Mouse (Mus musculus): ENCODE results near the gene Fgf15. TPM values are rescaled to one million over a fixed set of nuclear protein-coding genes. Genes with fewer than 3 reads are reported as not detected.

Gene Fgf15
- polyA plus RNA-seq, 1 experiment from 2014 or later = not detected

GRCm38 (mm10) chr7:144933796-144934195, 37.5 kb downstream of the Fgf15 start:
- no peak overlapping the region for H3K9ac ChIP-seq (ENCODE audit: low read length)
- H3K27me3 ChIP-seq (ENCODE audit: control insufficient read depth, insufficient read depth, low read length) = peaks cover 2% of the 10 kb centered on the region; the same call in 1 of the 2 replicates
- no peak for ATAC-seq (ENCODE audit: low FRiP score, low TSS enrichment)
- H3K4me3 ChIP-seq (ENCODE audit: low read depth, low read length) = no peak overlapping the region
- TF ChIP-seq CTCF (IDR thresholded peaks at IDR 0.05; ENCODE audit: low read depth) = no peak
- no peak for TF ChIP-seq EP300 (optimal IDR thresholded peaks at IDR 0.05)
- H3K9me3 ChIP-seq (ENCODE audit: control insufficient read depth, low read length) = no peaks in the 10 kb centered on the region
- DNase-seq (ENCODE audit: low spot score) = no peak
- H3K4me1 ChIP-seq (replicated peaks; ENCODE audit: control insufficient read depth, insufficient read depth) = no peaks in the 10 kb centered on the region
- H3K36me3 ChIP-seq (ENCODE audit: control insufficient read depth, insufficient read depth, low read length) = peaks cover 12% of the 10 kb centered on the region
- H3K27ac ChIP-seq (replicated peaks) = no peak overlapping the region
- no peak overlapping the region for H3K4me2 ChIP-seq (replicated peaks; ENCODE audit: low read depth)
- WGBS = 88% methylated on average over 8 of the region's 8 CpGs

GRCm38 (mm10) chr7:144934901-144935300, 38.6 kb downstream of the Fgf15 start:
- Histone ChIP-seq H3K4me3 (ENCODE audit: low read depth, low read length) (no peak overlapping the region), H3K9me3 (ENCODE audit: control insufficient read depth, low read length) (no peaks in the 10 kb centered on the region), H3K27ac (replicated peaks) (no peak overlapping the region), H3K27me3 (ENCODE audit: control insufficient read depth, insufficient read depth, low read length) (peaks cover 4% of the 10 kb centered on the region; the same call in 1 of the 2 replicates), H3K4me2 (replicated peaks; ENCODE audit: low read depth) (no peak overlapping the region), H3K36me3 (ENCODE audit: control insufficient read depth, insufficient read depth, low read length) (peaks cover 12% of the 10 kb centered on the region), H3K9ac (ENCODE audit: low read length) (no peak overlapping the region), H3K4me1 (replicated peaks; ENCODE audit: control insufficient read depth, insufficient read depth) (no peaks in the 10 kb centered on the region; the same call in 1 of the 2 replicates)
- no peak for TF ChIP-seq EP300 (optimal IDR thresholded peaks at IDR 0.05)
- TF ChIP-seq CTCF (IDR thresholded peaks at IDR 0.05; ENCODE audit: low read depth) = no peak
- DNase-seq (ENCODE audit: low spot score) (no peak), ATAC-seq (ENCODE audit: low FRiP score, low TSS enrichment) (no peak)
- 72% methylated on average over 5 of the region's 5 CpGs for WGBS

GRCm38 (mm10) chr7:144935563-144935962, 39.2 kb downstream of the Fgf15 start:
- peak; percentile 74 for TF ChIP-seq CTCF (IDR thresholded peaks at IDR 0.05; ENCODE audit: low read depth)
- TF ChIP-seq EP300 (optimal IDR thresholded peaks at IDR 0.05) = no peak
- H3K9ac ChIP-seq (ENCODE audit: low read length) = no peak overlapping the region
- peak; percentile 47 for DNase-seq (ENCODE audit: low spot score)
- peaks cover 4% of the 10 kb centered on the region; the same call in 1 of the 2 replicates for H3K4me1 ChIP-seq (replicated peaks; ENCODE audit: control insufficient read depth, insufficient read depth)
- H3K27me3 ChIP-seq (ENCODE audit: control insufficient read depth, insufficient read depth, low read length) = peaks cover 4% of the 10 kb centered on the region; the same call in 1 of the 2 replicates
- WGBS = 53% methylated on average over 5 of the region's 5 CpGs
- no peak overlapping the region for H3K4me3 ChIP-seq (ENCODE audit: low read depth, low read length)
- ATAC-seq (ENCODE audit: low FRiP score, low TSS enrichment) = no peak
- peaks cover 12% of the 10 kb centered on the region for H3K36me3 ChIP-seq (ENCODE audit: control insufficient read depth, insufficient read depth, low read length)
- 0 out of 2 replicates have a peak overlapping the region, but pooled peaks have one; percentile 18 for H3K27ac ChIP-seq (replicated peaks)
- H3K4me2 ChIP-seq (replicated peaks; ENCODE audit: low read depth) = no peak overlapping the region
- H3K9me3 ChIP-seq (ENCODE audit: control insufficient read depth, low read length) = no peaks in the 10 kb centered on the region

GRCm38 (mm10) chr7:144936311-144936880, 40.1 kb downstream of the Fgf15 start:
- WGBS = 81% methylated on average over 4 of the region's 4 CpGs
- H3K4me2 ChIP-seq (replicated peaks; ENCODE audit: low read depth) = no peak overlapping the region

GRCm38 (mm10) chr7:144937490-144937889, 41.2 kb downstream of the Fgf15 start:
- no peak for TF ChIP-seq EP300 (optimal IDR thresholded peaks at IDR 0.05)
- peak; percentile 99 for TF ChIP-seq CTCF (IDR thresholded peaks at IDR 0.05; ENCODE audit: low read depth)
- peaks cover 6% of the 10 kb centered on the region for H3K4me1 ChIP-seq (replicated peaks; ENCODE audit: control insufficient read depth, insufficient read depth)
- peak; percentile 91 for DNase-seq (ENCODE audit: low spot score)
- 1% methylated on average over 20 of the region's 20 CpGs for WGBS
- peaks cover 9% of the 10 kb centered on the region for H3K36me3 ChIP-seq (ENCODE audit: control insufficient read depth, insufficient read depth, low read length)
- peak; percentile 57 for ATAC-seq (ENCODE audit: low FRiP score, low TSS enrichment)
- no peak overlapping the region for H3K27ac ChIP-seq (replicated peaks)
- H3K27me3 ChIP-seq (ENCODE audit: control insufficient read depth, insufficient read depth, low read length) = peaks cover 4% of the 10 kb centered on the region; the same call in 1 of the 2 replicates
- peak overlapping the region; percentile 98 for H3K4me2 ChIP-seq (replicated peaks; ENCODE audit: low read depth)
- H3K9ac ChIP-seq (ENCODE audit: low read length) = peak overlapping the region; percentile 69; the same call in 1 of the 2 replicates
- H3K4me3 ChIP-seq (ENCODE audit: low read depth, low read length) = peak overlapping the region; percentile 62
- H3K9me3 ChIP-seq (ENCODE audit: control insufficient read depth, low read length) = no peaks in the 10 kb centered on the region

More at GRCm38 (mm10) chr7:144936311-144936880, 40.1 kb downstream of the Fgf15 start:
- Histone ChIP-seq H3K27ac (replicated peaks) (no peak overlapping the region), H3K36me3 (ENCODE audit: control insufficient read depth, insufficient read depth, low read length) (peaks cover 11% of the 10 kb centered on the region), H3K9ac (ENCODE audit: low read length) (no peak overlapping the region), H3K9me3 (ENCODE audit: control insufficient read depth, low read length) (no peaks in the 10 kb centered on the region), H3K4me3 (ENCODE audit: low read depth, low read length) (no peak overlapping the region), H3K4me1 (replicated peaks; ENCODE audit: control insufficient read depth, insufficient read depth) (peaks cover 6% of the 10 kb centered on the region; the same call in 1 of the 2 replicates), H3K27me3 (ENCODE audit: control insufficient read depth, insufficient read depth, low read length) (peaks cover 4% of the 10 kb centered on the region; the same call in 1 of the 2 replicates)
- TF ChIP-seq CTCF (IDR thresholded peaks at IDR 0.05; ENCODE audit: low read depth) (no peak), EP300 (optimal IDR thresholded peaks at IDR 0.05) (no peak)
- DNase-seq (ENCODE audit: low spot score) (no peak), ATAC-seq (ENCODE audit: low FRiP score, low TSS enrichment) (no peak)

- ATAC-seq (ENCODE audit: low FRiP score, low TSS enrichment) = no peak
- peak overlapping the region; percentile 69 for H3K9ac ChIP-seq (ENCODE audit: low read length)
- no peak for DNase-seq (ENCODE audit: low spot score)
- peaks cover 4% of the 10 kb centered on the region; the same call in 1 of the 2 replicates for H3K27me3 ChIP-seq (ENCODE audit: control insufficient read depth, insufficient read depth, low read length)
- WGBS = under 1% methylated on average over 39 of the region's 39 CpGs
- H3K4me2 ChIP-seq (replicated peaks; ENCODE audit: low read depth) = peak overlapping the region; percentile 98
- peaks cover 7% of the 10 kb centered on the region; the same call in 1 of the 2 replicates for H3K36me3 ChIP-seq (ENCODE audit: control insufficient read depth, insufficient read depth, low read length)
- peaks cover 9% of the 10 kb centered on the region for H3K4me1 ChIP-seq (replicated peaks; ENCODE audit: control insufficient read depth, insufficient read depth)
- H3K4me3 ChIP-seq (ENCODE audit: low read depth, low read length) = peak overlapping the region; percentile 62
- peak overlapping the region; percentile 25 for H3K27ac ChIP-seq (replicated peaks)
- no peak for TF ChIP-seq CTCF (IDR thresholded peaks at IDR 0.05; ENCODE audit: low read depth)
- no peak for TF ChIP-seq EP300 (optimal IDR thresholded peaks at IDR 0.05)
- no peaks in the 10 kb centered on the region for H3K9me3 ChIP-seq (ENCODE audit: control insufficient read depth, low read length)
Observed at GRCm38 (mm10) chr7:144937899-144938517, 41.7 kb downstream of the Fgf15 start.

All from stomach, postnatal 0 days (tissue).